Mouse (Mus musculus) cerebellum, adult 2 months (tissue): ENCODE measurements at regions not wholly inside any gene's neighbourhood (a gene's known extent, or its start where the extent isn't known, plus 50 kb on each side); places are given as distances from the start of the nearest gene placed in this dataset.

Experiments used
- DNase-seq, 2 experiments: peaks; one replicate each; pipeline ENCODE4 v3.0.0; 2021
- H3K27ac ChIP-seq: fragments of 200-500 bp; 2 replicates; pipeline ENCODE4 v1.5.1; 2012; ENCODE audit warnings: low read length, control low read depth, inconsistent platforms; ENCODE audit not compliant: insufficient read depth
- H3K27me3 ChIP-seq: fragments of 200-500 bp; 2 replicates; pipeline ENCODE4 v1.6.1; 2012; ENCODE audit warnings: inconsistent platforms, mild to moderate bottlenecking, low read length, moderate library complexity; ENCODE audit not compliant: control insufficient read depth, insufficient read depth
- H3K4me1 ChIP-seq: fragments of 200-500 bp; 2 replicates; pipeline ENCODE4 v1.6.1; 2011; ENCODE audit warnings: low read length; ENCODE audit not compliant: control insufficient read depth, insufficient read depth
- H3K4me3 ChIP-seq: fragments of 200-500 bp; replicated peaks from 2 replicates; pipeline ENCODE3; 2011; ENCODE audit warnings: mild to moderate bottlenecking, low read depth, low read length, control low read depth; ENCODE audit not compliant: insufficient read depth
- CTCF ChIP-seq: fragments of 200-500 bp; IDR thresholded peaks from 2 replicates; pipeline ENCODE4 v1.5.1; 2011; ENCODE audit warnings: low read depth, mild to moderate bottlenecking, control low read depth, low read length, moderate library complexity, borderline replicate concordance; ENCODE audit not compliant: insufficient read depth
- POLR2A ChIP-seq: fragments of 200-500 bp; IDR thresholded peaks from 2 replicates; pipeline ENCODE4 v1.6.1; 2011; ENCODE audit warnings: low read length, control low read depth, borderline replicate concordance; ENCODE audit not compliant: insufficient read depth
- WGBS: fragments of 180-500 bp; shearing (Covaris S2); methylation state at CpG from one replicate; pipeline ENCODE4 v1.1.7; 2018; 5-methylcytosine and 5-hydroxymethylcytosine counted together

DNA sequence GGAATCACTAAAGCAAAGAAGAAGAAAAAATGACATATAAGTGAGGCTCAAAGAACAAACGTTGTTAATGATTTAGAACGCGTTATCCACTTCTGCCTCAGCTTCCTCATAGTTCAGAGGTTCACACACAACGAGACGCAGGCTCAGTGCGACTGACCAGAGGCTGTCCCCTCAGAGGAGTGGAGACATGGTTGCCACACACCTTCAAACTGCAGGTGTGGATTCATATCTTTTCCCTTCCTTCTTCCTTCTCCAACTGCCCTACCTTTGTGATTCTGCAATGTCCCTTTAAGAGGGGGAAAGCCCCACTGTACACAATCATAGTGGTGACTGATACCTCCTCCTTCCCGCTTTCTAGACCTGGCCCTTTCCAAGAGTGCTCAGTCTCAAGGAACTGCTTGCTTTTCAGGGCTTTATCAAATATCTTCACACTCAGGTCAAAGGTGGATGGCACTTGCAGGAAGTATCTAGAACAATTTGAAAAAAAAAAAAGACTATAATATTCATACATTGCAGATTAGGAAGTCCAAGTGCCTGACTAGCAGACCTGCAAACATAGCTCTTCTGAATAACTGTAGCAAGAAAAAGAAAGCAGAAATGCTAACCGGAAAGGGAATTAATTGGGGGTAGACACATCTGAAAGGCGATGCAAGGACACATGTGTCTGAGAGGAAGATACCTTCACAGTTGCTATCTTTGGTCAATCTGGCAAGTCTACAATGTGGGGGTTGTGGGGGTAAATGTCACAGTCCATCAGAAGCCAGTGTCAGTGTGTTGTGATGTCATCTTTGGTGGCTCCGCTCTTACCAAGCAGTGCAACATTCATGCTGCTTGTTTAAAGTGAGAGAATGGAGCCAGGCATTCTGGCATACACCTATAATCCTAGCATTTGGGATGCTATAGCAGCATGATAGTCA lies 84.2 kb upstream of the Tnfaip3 start:
- WGBS, result 89% methylated on average over 10 of the region's 10 CpGs
- Histone ChIP-seq H3K27ac (no peak overlapping the region), H3K4me3 (no peak overlapping the region), H3K27me3 (no peaks in the 10 kb centered on the region), H3K4me1 (no peaks in the 10 kb centered on the region)
- TF ChIP-seq POLR2A, result no peak
- no peak for TF ChIP-seq CTCF
- DNase-seq, result no peak

DNA sequence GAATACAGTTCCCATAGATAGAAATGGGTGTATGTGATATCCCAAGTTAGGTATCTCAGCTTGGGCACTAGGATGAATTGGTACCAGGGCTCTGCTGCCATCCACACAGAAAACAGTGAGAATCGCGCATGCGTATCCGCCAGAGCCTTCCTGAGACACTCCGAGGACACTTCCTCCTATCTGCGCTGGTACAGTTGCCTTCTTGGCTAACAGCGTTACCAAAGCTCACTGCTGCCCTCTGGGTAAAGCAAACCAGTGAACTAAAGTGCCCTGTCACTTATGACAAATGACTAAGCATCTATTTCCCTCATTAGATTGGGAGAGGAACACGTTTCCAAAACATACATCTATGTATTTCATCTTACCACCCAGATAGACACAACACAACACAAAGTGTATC lies 78.8 kb upstream of the Tnfaip3 start:
- no peak for TF ChIP-seq CTCF
- TF ChIP-seq POLR2A, result no peak
- no peak for DNase-seq
- no peak overlapping the region for H3K27ac ChIP-seq
- 48% methylated on average over 8 of the region's 8 CpGs for WGBS
- H3K4me1 ChIP-seq, result no peaks in the 10 kb centered on the region
- no peak overlapping the region for H3K4me3 ChIP-seq
- no peaks in the 10 kb centered on the region for H3K27me3 ChIP-seq

GRCm38 (mm10) chr10:19093689-19094088 lies 78.2 kb upstream of the Tnfaip3 start:
- H3K27me3 ChIP-seq, result no peaks in the 10 kb centered on the region
- H3K4me3 ChIP-seq, result no peak overlapping the region
- no peaks in the 10 kb centered on the region for H3K4me1 ChIP-seq
- H3K27ac ChIP-seq, result no peak overlapping the region
- TF ChIP-seq CTCF (no peak), POLR2A (no peak)
- WGBS, result 81% methylated on average over 3 of the region's 3 CpGs
- DNase-seq, result no peak

DNA sequence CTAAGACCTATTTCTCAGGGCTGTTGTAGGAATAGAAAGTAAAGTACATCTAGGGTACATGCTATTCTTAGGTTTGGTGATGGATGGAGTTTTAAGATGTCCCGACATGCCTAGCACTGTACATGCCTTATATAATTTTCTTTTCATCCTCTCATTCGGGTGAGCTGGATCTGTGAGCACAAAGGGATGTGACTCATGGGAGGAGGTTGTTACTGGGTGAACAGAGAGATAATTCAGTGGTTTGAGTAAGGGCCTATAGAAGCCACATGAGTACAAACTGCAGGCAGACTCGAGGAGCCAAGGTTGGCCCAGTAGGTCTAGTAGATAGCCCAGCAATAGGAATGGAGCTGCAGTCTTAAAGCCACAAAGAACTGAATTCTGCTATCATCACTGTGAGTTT lies 76.5 kb upstream of the Tnfaip3 start:
- no peak for TF ChIP-seq CTCF
- no peak for TF ChIP-seq POLR2A
- 90% methylated on average over 3 of the region's 3 CpGs for WGBS
- H3K4me1 ChIP-seq, result no peaks in the 10 kb centered on the region
- no peak overlapping the region for H3K27ac ChIP-seq
- H3K27me3 ChIP-seq, result no peaks in the 10 kb centered on the region
- no peak overlapping the region for H3K4me3 ChIP-seq
- DNase-seq, result no peak

GRCm38 (mm10) chr10:19091110-19091509 lies 75.7 kb upstream of the Tnfaip3 start:
- Histone ChIP-seq H3K27me3 (no peaks in the 10 kb centered on the region), H3K4me1 (no peaks in the 10 kb centered on the region), H3K4me3 (no peak overlapping the region), H3K27ac (no peak overlapping the region)
- DNase-seq, result no peak
- 38% methylated on average over 3 of the region's 3 CpGs for WGBS
- TF ChIP-seq POLR2A (no peak), CTCF (no peak)

- no peak for DNase-seq
- TF ChIP-seq CTCF (no peak), POLR2A (no peak)
- H3K27me3 ChIP-seq, result no peaks in the 10 kb centered on the region
- WGBS, result 95% methylated on average over 1 of the region's 1 CpGs
- no peaks in the 10 kb centered on the region for H3K4me1 ChIP-seq
- no peak overlapping the region for H3K4me3 ChIP-seq
- no peak overlapping the region for H3K27ac ChIP-seq
Measured at GRCm38 (mm10) chr10:19086995-19087394, 71.5 kb upstream of the Tnfaip3 start.

- WGBS, result 81% methylated on average over 4 of the region's 4 CpGs
- Histone ChIP-seq H3K27ac (no peak overlapping the region), H3K4me3 (no peak overlapping the region), H3K4me1 (no peaks in the 10 kb centered on the region), H3K27me3 (no peaks in the 10 kb centered on the region)
- no peak for TF ChIP-seq CTCF
- no peak for TF ChIP-seq POLR2A
- no peak for DNase-seq
Measured at GRCm38 (mm10) chr10:19082136-19082535, 66.7 kb upstream of the Tnfaip3 start.

GRCm38 (mm10) chr10:19078047-19078446 lies 62.6 kb upstream of the Tnfaip3 start:
- WGBS, result 89% methylated on average over 4 of the region's 4 CpGs
- Histone ChIP-seq H3K27ac (no peak overlapping the region), H3K4me1 (no peaks in the 10 kb centered on the region), H3K4me3 (no peak overlapping the region), H3K27me3 (no peaks in the 10 kb centered on the region)
- DNase-seq, result no peak
- TF ChIP-seq CTCF, result no peak
- no peak for TF ChIP-seq POLR2A
